8 mouse cellular contexts compared by ENCODE assay signal in the genomic region with DNA sequence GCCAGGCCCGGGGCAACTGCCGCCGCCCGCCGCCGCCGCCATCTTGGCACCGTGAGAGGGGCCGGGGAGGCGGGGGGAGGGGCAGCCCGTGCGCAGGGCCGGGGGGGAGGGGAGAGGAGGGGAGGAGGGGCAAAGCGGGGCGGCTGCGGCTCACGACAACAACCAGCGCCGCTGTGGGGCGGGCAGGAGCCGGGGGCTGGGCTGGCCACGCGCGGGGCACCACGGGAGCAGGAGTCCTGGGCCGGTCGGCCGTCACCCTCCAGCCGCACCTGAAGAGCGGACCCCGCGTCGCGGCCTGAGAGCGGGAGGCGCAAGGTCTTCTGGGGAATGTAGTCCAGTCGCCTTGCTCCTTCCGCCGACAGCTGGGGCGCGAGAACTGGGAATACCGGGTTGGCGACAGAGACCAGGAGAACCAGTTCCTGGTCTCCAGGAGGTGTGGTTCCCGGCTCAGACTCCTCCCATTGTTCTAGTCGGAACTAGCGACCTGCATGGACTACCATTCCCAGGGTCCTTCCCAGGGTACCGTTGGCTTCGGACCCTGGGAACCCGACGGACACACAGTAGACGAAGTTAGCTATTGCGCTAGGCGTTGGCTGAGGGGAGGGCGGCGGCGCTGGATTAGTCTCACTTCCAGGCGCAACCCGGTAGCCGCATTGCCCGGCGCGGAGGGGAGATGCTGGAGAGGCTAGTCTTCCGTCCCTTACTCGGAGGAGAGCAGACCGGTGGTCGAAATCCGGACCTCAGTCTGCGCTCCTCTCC. TPM values are rescaled to one million over a fixed set of nuclear protein-coding genes. Genes with fewer than 3 reads are reported as not detected.
DNase-seq lines count a peak whose midpoint lies in the region; ATAC-seq lines count a peak whose summit lies in the region.

A gene (minus strand): TSS at position 51 of the 759 bp plus-strand sequence.

- H3K4me3 ChIP-seq in hindbrain, embryonic 11.5 days (ENCODE audit: low read depth, low read length): peak within 1 kb of the TSS; percentile 80

- H3K9ac ChIP-seq in hindbrain, embryonic 11.5 days (ENCODE audit: low read depth, low read length): peak within 1 kb of the TSS; percentile 94

- peak; percentile 96 for ATAC-seq in hindbrain, embryonic 11.5 days (ENCODE audit: low FRiP score)

- DNase-seq in Muller cell, postnatal 12 days (ENCODE audit: inconsistent ontology term): peak; percentile 99
- peak; percentile 99 for DNase-seq in cerebellum, adult 9-11 months
- DNase-seq in frontal cortex, adult 2 months (ENCODE audit: extremely low spot score in 1 of 2, low spot score in 1 of 2): peak; percentile 93 to 96
- peak; percentile 96 for DNase-seq in hindbrain, embryonic 11.5 days (ENCODE audit: low spot score)
- DNase-seq in layer of hippocampus, postnatal 10 days (ENCODE audit: low spot score in 2 of 2): peak; percentile 93 to 96
- peak; percentile 99 for DNase-seq in lung, postnatal 10 days
- DNase-seq in ovary, postnatal 36 days (ENCODE audit: low spot score): peak; percentile 98
- DNase-seq in thymus, postnatal 25 days: peak; percentile 94

- H3K27ac ChIP-seq in hindbrain, embryonic 11.5 days (ENCODE audit: low read depth, low read length): peak within 1 kb of the TSS; percentile 45

- WGBS in hindbrain, embryonic 11.5 days: 0% methylated on average over 47 of the region's 68 CpGs

- H3K4me1 ChIP-seq in hindbrain, embryonic 11.5 days (replicated peaks; ENCODE audit: control insufficient read depth, insufficient read depth, low read length): peaks cover 5% of the 10 kb centered on the region

- H3K9me3 ChIP-seq in hindbrain, embryonic 11.5 days (ENCODE audit: control insufficient read depth, low read length): no peaks in the 10 kb centered on the region

- H3K4me2 ChIP-seq in hindbrain, embryonic 11.5 days (replicated peaks; ENCODE audit: low read depth, low read length): peak within 1 kb of the TSS; percentile 93

- H3K27me3 ChIP-seq in hindbrain, embryonic 11.5 days (ENCODE audit: control insufficient read depth, insufficient read depth, low read length): no peaks in the 10 kb centered on the region

- H3K36me3 ChIP-seq in hindbrain, embryonic 11.5 days (ENCODE audit: control insufficient read depth, insufficient read depth, low read length): peaks cover 5% of the 10 kb centered on the region; the same call in 1 of the 2 replicates

RNA-seq across cellular contexts. Expression of the gene that starts here (rescaled TPM):
- polyA plus RNA-seq in frontal cortex, adult 2 months (2012; rRNA removed): 42.2 and 45.9 TPM in 2 replicates
- polyA plus RNA-seq in hindbrain, embryonic 11.5 days (2014; fragmentation: Nextera tagmentation; extraction: Ambion mirVana): 11.1 and 13.2 TPM in 2 replicates
- 10 to 100 TPM; 57.8 to 59.8 TPM for total RNA-seq in layer of hippocampus, postnatal 10 days (2021)

Comparison
In these comparisons a context has a peak if more than half of its experiments do, and no peak if none do; other contexts are left out.
1. Peak in every context shown above with its lines: DNase-seq, ATAC-seq, H3K4me3 ChIP-seq and H3K27ac ChIP-seq.